Mouse (Mus musculus): Measurements from ENCODE around the gene Elp1.

Gene Elp1

DNA sequence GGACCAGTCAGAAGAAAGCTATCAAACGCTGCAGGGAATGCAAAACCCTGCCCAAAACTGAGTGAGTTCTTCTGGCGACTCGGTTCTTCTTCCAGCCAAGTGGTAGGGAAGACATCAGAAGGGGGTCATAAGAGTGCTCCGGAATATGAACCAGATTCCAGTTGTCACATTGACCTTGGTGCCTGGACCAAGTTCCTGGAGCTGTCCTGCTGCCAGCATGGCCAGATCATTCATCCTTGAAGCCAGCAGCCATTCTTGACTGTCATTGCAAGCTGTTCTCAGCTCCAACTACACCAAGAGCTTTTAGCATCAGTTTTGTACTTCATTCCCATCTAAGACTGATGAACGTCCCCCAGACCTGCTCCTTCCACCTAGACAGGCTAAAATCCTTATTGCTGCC is 85.3 kb downstream of the Elp1 start:
- no peak for DNase-seq (ENCODE audit: extremely low read depth, low read depth)

- no peak for DNase-seq (ENCODE audit: extremely low read depth, low read depth)
Measured at GRCm38 (mm10) chr4:56713155-56713554, 89.0 kb downstream of the Elp1 start.

DNA sequence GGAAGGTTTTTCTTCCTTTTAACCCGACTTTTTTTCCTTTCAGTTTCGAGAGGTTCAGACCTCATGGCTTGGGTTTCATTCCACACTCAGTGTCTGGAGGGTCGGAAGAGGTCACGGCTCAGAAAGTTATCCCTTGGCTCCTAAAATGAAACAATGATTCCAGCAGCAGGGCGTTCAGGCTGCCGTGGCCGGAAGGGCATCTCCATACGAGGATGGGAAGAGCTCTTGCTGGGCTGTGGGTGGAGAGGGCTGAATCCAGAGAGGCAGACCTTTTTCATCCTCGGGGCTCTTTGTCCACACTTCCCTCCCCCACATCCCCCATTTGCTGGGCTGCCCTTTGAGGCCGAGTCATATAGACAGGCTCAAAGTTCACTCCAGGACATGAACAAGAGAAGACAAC is 99.9 kb downstream of the Elp1 start:
- no peak for DNase-seq (ENCODE audit: extremely low read depth, low read depth)
